Mouse (Mus musculus) G1E (cell line): Measurements from ENCODE around the gene Gucd1.

Experiments used
- CTCF ChIP-seq: IDR thresholded peaks from 2 replicates; pipeline ENCODE4 v1.5.1; 2012; ENCODE audit warnings: low read depth, low read length, inconsistent platforms, mixed read lengths
- GATA1 ChIP-seq: IDR thresholded peaks from 2 replicates; pipeline ENCODE4 v1.6.1; 2012; ENCODE audit warnings: borderline replicate concordance, low read length, inconsistent platforms, mixed read lengths
- GATA2 ChIP-seq: IDR thresholded peaks from 2 replicates; pipeline ENCODE4 v1.6.1; 2012; ENCODE audit warnings: low read depth, low read length, inconsistent platforms, borderline replicate concordance
- POLR2AphosphoS5 ChIP-seq: IDR thresholded peaks from 2 replicates; pipeline ENCODE4 v1.6.1; 2012; ENCODE audit warnings: low read depth, low read length, inconsistent platforms; ENCODE audit not compliant: insufficient replicate concordance
- TAL1 ChIP-seq: conservative IDR thresholded peaks from 2 replicates; pipeline ENCODE4 v1.6.1; 2012; ENCODE audit warnings: low read depth, low read length, inconsistent platforms, mixed read lengths

GRCm38 (mm10) chr10:75548486-75548885, 30.7 kb upstream of the Gucd1 start:
- TF ChIP-seq CTCF: no peak
- TF ChIP-seq TAL1: no peak
- no peak for TF ChIP-seq GATA2
- no peak for TF ChIP-seq GATA1
- no peak for TF ChIP-seq POLR2AphosphoS5
